Mouse (Mus musculus) heart, adult 2 months (tissue): ENCODE measurements around the gene Pomgnt2. TPM values are rescaled to one million over a fixed set of nuclear protein-coding genes. Genes with fewer than 3 reads are reported as not detected.

Experiments used
- DNase-seq, 2 experiments: peaks; one replicate each; pipeline ENCODE4 v3.0.0; 2021
- H3K27ac ChIP-seq: fragments of 200-600 bp; 2 replicates; pipeline ENCODE4 v1.8.1; 2022
- H3K27me3 ChIP-seq: fragments of 200-500 bp; 2 replicates; pipeline ENCODE4 v1.6.1; 2012; ENCODE audit warnings: mild to moderate bottlenecking, low read length, inconsistent platforms, mixed read lengths; ENCODE audit not compliant: control insufficient read depth, insufficient read depth
- H3K36me3 ChIP-seq: fragments of 200-500 bp; 2 replicates; pipeline ENCODE4 v1.6.1; 2012; ENCODE audit warnings: low read length, inconsistent platforms; ENCODE audit not compliant: control insufficient read depth, insufficient read depth
- H3K4me1 ChIP-seq: fragments of 200-500 bp; 2 replicates; pipeline ENCODE4 v1.6.1; 2011; ENCODE audit warnings: low read length; ENCODE audit not compliant: control insufficient read depth, insufficient read depth
- H3K4me3 ChIP-seq: fragments of 200-600 bp; 2 replicates; pipeline ENCODE4 v1.8.1; 2022
- H3K79me2 ChIP-seq: fragments of 200-500 bp; replicated peaks from 2 replicates; pipeline ENCODE4 v1.6.1; 2012; ENCODE audit warnings: mild to moderate bottlenecking, inconsistent platforms, low read length, moderate library complexity, mixed read lengths; ENCODE audit not compliant: control insufficient read depth, insufficient read depth
- H3K9ac ChIP-seq: fragments of 200-500 bp; 2 replicates; pipeline ENCODE4 v1.6.1; 2012; ENCODE audit warnings: low read depth, mild to moderate bottlenecking, control low read depth, inconsistent platforms, low read length, mixed read lengths
- CTCF ChIP-seq: fragments of 200-600 bp; IDR thresholded peaks from 2 replicates; pipeline ENCODE4 v1.8.1; 2022; ENCODE audit warnings: antibody characterized with exemption, mild to moderate bottlenecking, moderate library complexity
- EP300 ChIP-seq: fragments of 200-500 bp; IDR thresholded peaks from 2 replicates; pipeline ENCODE4 v1.6.1; 2011; ENCODE audit warnings: low read depth, low read length, control low read depth; ENCODE audit not compliant: insufficient read depth
- POLR2A ChIP-seq: fragments of 200-500 bp; IDR thresholded peaks from 2 replicates; pipeline ENCODE4 v1.6.1; 2011; ENCODE audit warnings: mild to moderate bottlenecking, low read depth, low read length, control low read depth; ENCODE audit not compliant: insufficient read depth
- WGBS: fragments of 180-500 bp; shearing (Covaris S2); methylation state at CpG from one replicate; pipeline ENCODE4 v1.1.7; 2018; 5-methylcytosine and 5-hydroxymethylcytosine counted together
- intact Hi-C: fragments of 180-260 bp; cut with DNase I; formaldehyde crosslinking; loops from one replicate; pipeline ENCODE4 v1.15.1; 2025
- polyA plus RNA-seq: library from polyadenylated mRNA; depleted of rRNA; stranded (reverse); fragments of >200 nt; gene quantifications from 2 replicates; pipeline ENCODE4 v1.2.3, GENCODE M21; 2012; rRNA removed
- total RNA-seq, 2 experiments: library from RNA; stranded (reverse); gene quantifications; 2 replicates each; pipeline ENCODE4 v1.2.3; 2021

Pomgnt2 gene
- total and polyA plus RNA-seq, 3 experiments, result 14.0 to 21.4 (median 15.3) TPM

GRCm38 (mm10) chr9:121943005-121943404 is 53.9 kb downstream of the Pomgnt2 start:
- intact Hi-C loops, result no loop called here

GRCm38 (mm10) chr9:121937944-121938355 is 59.0 kb downstream of the Pomgnt2 start:
- Histone ChIP-seq H3K36me3 (no peaks in the 10 kb centered on the region), H3K27me3 (0 out of 2 replicates have a peak, but pooled peaks cover 3% of the 10 kb centered on the region), H3K9ac (no peak overlapping the region), H3K79me2 (no peaks in the 10 kb centered on the region), H3K4me1 (no peaks in the 10 kb centered on the region), H3K4me3 (no peak overlapping the region), H3K27ac (no peak overlapping the region)
- DNase-seq, result no peak
- intact Hi-C loops, result no loop called here
- 56% methylated on average over 21 of the region's 21 CpGs for WGBS
- TF ChIP-seq POLR2A, result no peak
- no peak for TF ChIP-seq EP300
- TF ChIP-seq CTCF, result no peak

More at GRCm38 (mm10) chr9:121943005-121943404, 53.9 kb downstream of the Pomgnt2 start:
- Histone ChIP-seq H3K27me3 (no peaks in the 10 kb centered on the region), H3K27ac (no peak overlapping the region), H3K9ac (no peak overlapping the region), H3K4me3 (no peak overlapping the region), H3K79me2 (no peaks in the 10 kb centered on the region), H3K36me3 (no peaks in the 10 kb centered on the region), H3K4me1 (no peaks in the 10 kb centered on the region)
- TF ChIP-seq EP300, result no peak
- TF ChIP-seq POLR2A, result no peak
- no peak for TF ChIP-seq CTCF
- 81% methylated on average over 3 of the region's 3 CpGs for WGBS
- DNase-seq, result peak in 1 of 2 experiments; percentile 15

GRCm38 (mm10) chr9:121937451-121937864 is 59.5 kb downstream of the Pomgnt2 start:
- H3K27me3 ChIP-seq, result 0 out of 2 replicates have a peak, but pooled peaks cover 3% of the 10 kb centered on the region
- no peaks in the 10 kb centered on the region for H3K4me1 ChIP-seq
- intact Hi-C loops, result no loop called here
- 44% methylated on average over 6 of the region's 6 CpGs for WGBS
- no peaks in the 10 kb centered on the region for H3K79me2 ChIP-seq
- no peaks in the 10 kb centered on the region for H3K36me3 ChIP-seq
- DNase-seq, result no peak
- H3K4me3 ChIP-seq, result no peak overlapping the region
- TF ChIP-seq EP300 (no peak), CTCF (no peak), POLR2A (no peak)
- no peak overlapping the region for H3K9ac ChIP-seq
- H3K27ac ChIP-seq, result no peak overlapping the region

GRCm38 (mm10) chr9:121936952-121937351 is 60.0 kb downstream of the Pomgnt2 start:
- TF ChIP-seq CTCF (no peak), EP300 (no peak)
- WGBS, result 63% methylated on average over 1 of the region's 1 CpGs
- intact Hi-C loops, result no loop called here

GRCm38 (mm10) chr9:121934856-121935255 is 62.1 kb downstream of the Pomgnt2 start:
- DNase-seq, result no peak
- Histone ChIP-seq H3K79me2 (no peaks in the 10 kb centered on the region), H3K36me3 (no peaks in the 10 kb centered on the region), H3K9ac (no peak overlapping the region), H3K27ac (no peak overlapping the region), H3K4me1 (no peaks in the 10 kb centered on the region), H3K27me3 (0 out of 2 replicates have a peak, but pooled peaks cover 3% of the 10 kb centered on the region), H3K4me3 (no peak overlapping the region)
- intact Hi-C loops, result no loop called here
- TF ChIP-seq EP300 (no peak), POLR2A (no peak), CTCF (no peak)
- WGBS, result 74% methylated on average over 4 of the region's 4 CpGs

More at GRCm38 (mm10) chr9:121936952-121937351, 60.0 kb downstream of the Pomgnt2 start:
- 0 out of 2 replicates have a peak, but pooled peaks cover 3% of the 10 kb centered on the region for H3K27me3 ChIP-seq
- no peaks in the 10 kb centered on the region for H3K4me1 ChIP-seq
- H3K9ac ChIP-seq, result no peak overlapping the region
- no peaks in the 10 kb centered on the region for H3K79me2 ChIP-seq
- no peak overlapping the region for H3K4me3 ChIP-seq
- no peaks in the 10 kb centered on the region for H3K36me3 ChIP-seq
- DNase-seq, result no peak
- no peak overlapping the region for H3K27ac ChIP-seq

Other genes starting within 250 kb of the Pomgnt2 start
- gene Zfp651, start 237.8 kb downstream of the Pomgnt2 start, total RNA-seq, result 100 to 1,000 TPM; 117 to 130 TPM
- 67.7 and 84.2 TPM in 2 replicates for gene Zfp651, start 237.8 kb downstream of the Pomgnt2 start, polyA plus RNA-seq
- 10 to 100 TPM; 12.3 to 17.4 TPM for gene Klhl40, start 219.5 kb downstream of the Pomgnt2 start, total RNA-seq
- 11.0 and 13.1 TPM in 2 replicates for gene Klhl40, start 219.5 kb downstream of the Pomgnt2 start, polyA plus RNA-seq
- gene Hhatl, start 204.6 kb downstream of the Pomgnt2 start, total RNA-seq, result 100 to 1,000 TPM in 1 of 2 experiments, 10 to 100 TPM in 1; 96.3 to 111 TPM
- 201 and 224 TPM in 2 replicates for gene Hhatl, start 204.6 kb downstream of the Pomgnt2 start, polyA plus RNA-seq
- gene Ccdc13, start 157.6 kb downstream of the Pomgnt2 start, total RNA-seq, result not detected
- 0.32 and 0.49 TPM in 2 replicates for gene Ccdc13, start 157.6 kb downstream of the Pomgnt2 start, polyA plus RNA-seq
- 100 to 1,000 TPM; 198 to 199 TPM for gene Higd1a, start 138.7 kb downstream of the Pomgnt2 start, total RNA-seq
- gene Higd1a, start 138.7 kb downstream of the Pomgnt2 start, polyA plus RNA-seq, result 71.7 and 106 TPM in 2 replicates
- 1 to 10 TPM in 1 of 2 experiments, under 1 TPM in 1; 0.84 to 2.4 TPM for gene Ackr2, start 98.8 kb downstream of the Pomgnt2 start, total RNA-seq
- 3.1 and 3.5 TPM in 2 replicates for gene Ackr2, start 98.8 kb downstream of the Pomgnt2 start, polyA plus RNA-seq
- not detected for gene Cyp8b1, start 80.8 kb downstream of the Pomgnt2 start, total RNA-seq
- 0.06 and 0.15 TPM in 2 replicates for gene Cyp8b1, start 80.8 kb downstream of the Pomgnt2 start, polyA plus RNA-seq
- gene Fam198a, start 46.1 kb downstream of the Pomgnt2 start, total RNA-seq, result under 1 TPM; 0.42 to 0.96 TPM
- 1.5 and 2.2 TPM in 2 replicates for gene Fam198a, start 46.1 kb downstream of the Pomgnt2 start, polyA plus RNA-seq
- 100 to 1,000 TPM; 142 to 163 TPM for gene Snrk, start 120.2 kb upstream of the Pomgnt2 start, total RNA-seq
- gene Snrk, start 120.2 kb upstream of the Pomgnt2 start, polyA plus RNA-seq, result 68.0 and 89.8 TPM in 2 replicates